Mouse (Mus musculus) telencephalon, adult 2 months (tissue): ENCODE measurements around the gene Schip1.
"Not testable (repeated sequence)": the region's sequence is repeated elsewhere in the genome, so short reads cannot be mapped to it uniquely, and the experiment has no call there.

ENCODE experiments used
- DNase-seq: peaks from one replicate; pipeline ENCODE4 v3.0.0-alpha.2; 2011; ENCODE audit warnings: low read depth, low spot score

Gene Schip1

GRCm38 (mm10) chr3:68064731-68065130 lies at the start of gene Schip1:
TSS of gene Schip1 (plus strand) at chr3:68064802.
- DNase-seq = no peak

DNA sequence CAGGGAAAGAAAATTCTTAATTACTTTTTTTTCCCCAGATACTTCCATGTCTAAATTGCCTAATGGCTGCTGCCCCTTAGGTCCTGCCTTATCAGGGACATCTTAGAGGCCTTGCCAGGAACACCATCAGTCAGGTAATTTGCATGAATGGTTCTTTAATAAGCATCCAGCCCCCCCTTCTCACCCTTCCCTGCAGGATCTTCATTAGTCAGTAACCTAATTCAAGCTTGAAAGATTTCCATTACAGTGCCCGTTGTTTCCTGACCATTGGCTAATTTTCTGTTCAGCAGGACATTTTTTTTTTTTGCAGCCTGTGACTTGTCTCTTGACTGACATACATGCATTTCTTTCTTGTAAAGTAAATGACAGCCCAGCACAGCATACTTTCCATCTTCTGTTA lies 48.8 kb upstream of the Schip1 start:
- DNase-seq = no peak

- no peak for DNase-seq
These were observed 45.2 kb upstream of the Schip1 start for GRCm38 (mm10) chr3:68019401-68019800.

GRCm38 (mm10) chr3:68036097-68036496 lies 28.5 kb upstream of the Schip1 start:
- no peak for DNase-seq

GRCm38 (mm10) chr3:68042951-68043350 lies 21.7 kb upstream of the Schip1 start:
- DNase-seq = no peak

- no peak for DNase-seq
These were observed 18.9 kb upstream of the Schip1 start for GRCm38 (mm10) chr3:68045475-68046416.

GRCm38 (mm10) chr3:68053538-68053937 lies 11.1 kb upstream of the Schip1 start:
- DNase-seq = no peak

DNA sequence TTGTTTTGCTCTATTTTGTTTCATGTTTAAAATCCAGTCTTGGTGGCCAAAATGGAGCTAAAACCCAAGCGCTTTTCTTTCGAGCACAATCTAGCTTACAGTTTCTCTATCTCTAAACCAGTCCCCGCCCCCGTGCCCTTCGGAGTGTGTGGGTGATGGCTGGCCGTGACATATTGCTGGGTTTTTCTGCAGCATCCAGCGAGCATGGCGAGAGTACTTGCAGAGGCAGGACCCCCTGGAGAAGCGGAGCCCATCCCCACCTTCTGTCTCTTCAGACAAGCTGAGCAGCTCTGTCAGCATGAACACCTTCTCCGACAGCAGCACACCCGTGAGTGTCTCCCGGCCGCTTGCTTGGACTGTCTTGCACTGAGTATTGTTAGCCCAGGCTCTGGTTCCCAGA lies 9.5 kb upstream of the Schip1 start:
- DNase-seq = no peak

DNA sequence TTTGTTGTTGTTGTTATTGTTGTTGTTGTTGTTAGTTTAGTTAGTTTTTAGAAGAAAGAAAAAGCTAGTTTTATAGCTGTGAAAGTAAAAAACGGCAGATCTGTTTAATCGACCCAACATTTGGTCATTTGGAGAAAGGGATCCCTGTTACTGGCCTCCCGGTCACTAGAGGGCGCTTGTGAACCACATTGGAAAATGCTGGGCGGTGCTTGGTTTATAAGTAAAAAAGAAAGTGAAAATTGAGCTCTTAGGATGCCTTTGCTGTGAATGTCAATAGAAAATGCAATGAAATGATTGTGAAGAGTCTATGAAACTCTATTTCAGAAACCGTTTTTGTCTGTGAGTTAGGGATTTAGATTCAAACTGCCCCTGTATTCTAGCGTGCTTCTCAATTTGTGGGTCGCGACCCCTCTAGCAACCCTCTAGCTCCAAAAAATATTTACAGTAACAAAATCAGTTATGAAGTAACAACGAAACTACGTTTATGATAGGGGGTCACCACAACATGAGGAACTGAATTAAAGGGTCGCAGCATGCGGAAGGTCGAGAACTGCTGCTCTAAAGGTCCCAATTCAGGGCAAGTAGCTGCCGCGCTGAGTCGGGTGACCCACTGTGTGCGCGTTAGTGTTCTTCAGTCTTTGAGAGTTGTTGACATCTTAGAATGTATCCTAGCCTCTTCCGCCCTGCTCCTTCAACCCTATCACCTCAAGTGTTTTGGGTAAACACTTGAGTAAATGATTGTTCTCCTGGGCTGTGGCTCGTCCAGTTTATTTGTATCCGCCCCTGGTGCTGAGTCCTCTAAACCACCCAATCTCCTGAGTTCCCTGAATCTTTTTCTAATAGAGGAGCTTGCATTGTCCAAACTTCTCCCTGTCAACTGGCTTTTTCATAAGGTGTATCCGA lies 8.0 kb upstream of the Schip1 start:
- peak; percentile 41 for DNase-seq

- no peak for DNase-seq
These were observed 5.3 kb upstream of the Schip1 start for GRCm38 (mm10) chr3:68059162-68059800.

GRCm38 (mm10) chr3:68071395-68072386 lies 7.1 kb downstream of the Schip1 start:
- DNase-seq = no peak

DNA sequence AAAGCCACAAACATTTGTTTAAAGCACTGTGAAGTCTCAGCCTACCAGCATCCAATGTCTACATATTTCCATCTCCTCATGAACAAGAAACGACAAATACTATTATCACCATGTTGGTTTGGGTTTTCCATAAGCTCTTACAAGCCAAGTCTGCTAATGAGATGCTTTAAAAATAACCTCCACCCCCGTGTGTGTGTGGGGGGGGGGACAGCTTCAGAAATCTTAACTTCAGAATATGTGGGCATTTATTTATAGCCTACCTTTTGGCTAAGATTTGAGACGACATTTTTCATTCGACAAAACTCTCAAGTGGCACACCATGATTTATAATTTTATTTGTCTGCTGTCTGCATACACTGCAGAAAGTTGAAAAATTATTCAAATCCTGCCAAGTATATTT lies 12.8 kb downstream of the Schip1 start:
- DNase-seq = no peak

- no peak for DNase-seq
These were observed 20.4 kb downstream of the Schip1 start for GRCm38 (mm10) chr3:68085024-68085423.

GRCm38 (mm10) chr3:68092108-68092507 lies 27.5 kb downstream of the Schip1 start:
- DNase-seq = no peak

DNA sequence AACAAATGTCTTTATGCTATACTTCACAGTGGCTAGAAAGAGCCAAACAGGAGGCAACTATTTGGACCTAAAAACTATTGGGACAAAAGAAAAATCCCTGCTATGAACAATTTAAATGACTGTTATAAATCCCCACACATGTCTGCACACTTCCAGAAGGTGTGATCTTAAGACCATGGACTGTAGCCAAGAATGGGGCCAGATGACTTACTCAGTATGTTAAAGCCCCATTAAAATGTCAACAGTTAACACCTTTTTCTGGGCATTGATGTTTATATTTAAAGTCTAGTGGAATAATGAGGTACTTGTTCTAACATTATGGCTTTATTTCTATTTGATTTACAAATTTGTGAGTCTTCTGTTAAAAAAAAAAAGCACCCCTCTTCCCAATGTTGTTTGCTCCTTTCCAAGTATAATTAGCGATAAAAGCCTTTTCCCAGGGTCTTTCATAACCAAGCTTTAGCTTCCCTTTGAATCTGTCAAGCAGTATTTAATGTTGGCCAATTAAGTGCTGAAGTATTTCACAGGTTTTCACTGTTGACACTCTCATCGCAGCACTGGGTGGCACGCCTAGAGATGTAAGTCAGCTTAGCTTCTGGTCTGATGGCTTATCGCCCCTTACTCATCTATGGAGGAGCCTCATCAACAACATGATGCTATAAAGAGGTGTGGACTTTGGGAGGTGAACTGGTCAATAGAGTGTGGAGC lies 32.3 kb downstream of the Schip1 start:
- DNase-seq = no peak

- DNase-seq = not testable (repeated sequence)
These were observed 35.0 kb downstream of the Schip1 start for GRCm38 (mm10) chr3:68099561-68099960.

GRCm38 (mm10) chr3:68101343-68101742 lies 36.7 kb downstream of the Schip1 start:
- DNase-seq = no peak

DNA sequence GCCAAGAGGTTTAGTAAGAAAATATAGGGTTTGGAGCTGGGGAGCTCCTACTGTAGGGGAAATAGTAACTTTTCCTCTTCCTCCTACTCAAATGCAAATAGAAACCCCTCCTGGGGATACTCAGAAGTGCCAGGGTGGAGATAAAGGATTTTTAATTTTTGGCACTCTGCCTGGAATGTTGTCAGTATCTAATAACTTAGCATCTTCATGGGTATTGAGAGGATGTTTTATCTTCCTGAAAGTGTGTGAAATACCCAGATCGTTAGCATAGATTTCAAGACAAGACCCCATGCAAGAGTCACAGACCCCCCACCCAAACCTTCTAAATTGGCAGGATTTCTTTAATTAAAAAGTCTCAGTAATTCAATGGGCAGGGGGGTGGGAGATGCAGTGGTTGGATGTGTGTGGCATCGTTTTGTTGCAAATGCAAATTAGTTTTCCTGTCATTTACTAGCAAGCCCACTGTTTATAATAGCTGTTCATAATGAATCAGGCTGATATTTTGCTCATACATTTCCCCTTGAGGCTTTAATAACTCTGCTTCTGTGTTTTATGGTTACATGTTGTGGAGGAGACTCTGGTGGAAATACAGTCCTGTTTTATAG lies 40.6 kb downstream of the Schip1 start:
- DNase-seq = no peak

GRCm38 (mm10) chr3:68121338-68121737 lies 56.7 kb downstream of the Schip1 start:
- no peak for DNase-seq
